Mouse (Mus musculus): ENCODE data around the gene Myo10.

The Myo10 gene

GRCm38 (mm10) chr15:25843086-25843991, 221.0 kb downstream of the Myo10 start, which contains the start of gene Retreg1:
TSS of gene Retreg1 (plus strand) at chr15:25843180.
- peak; percentile 51 for DNase-seq (ENCODE audit: low read depth, low spot score)

- no peak for DNase-seq (ENCODE audit: low read depth, low spot score)
Measured at GRCm38 (mm10) chr15:25844013-25844570, 221.8 kb downstream of the Myo10 start.

GRCm38 (mm10) chr15:25844771-25845170, 222.4 kb downstream of the Myo10 start:
- no peak for DNase-seq (ENCODE audit: low read depth, low spot score)

- DNase-seq (ENCODE audit: low read depth, low spot score) = no peak
Measured at GRCm38 (mm10) chr15:25847576-25848168, 225.3 kb downstream of the Myo10 start.

- DNase-seq (ENCODE audit: low read depth, low spot score) = no peak
Measured at GRCm38 (mm10) chr15:25850552-25850951, 228.2 kb downstream of the Myo10 start.

- no peak for DNase-seq (ENCODE audit: low read depth, low spot score)
Measured at GRCm38 (mm10) chr15:25854270-25854904, 232.1 kb downstream of the Myo10 start.

GRCm38 (mm10) chr15:25858611-25859058, 236.3 kb downstream of the Myo10 start:
- DNase-seq (ENCODE audit: low read depth, low spot score) = no peak

GRCm38 (mm10) chr15:25859469-25859868, 237.1 kb downstream of the Myo10 start:
- DNase-seq (ENCODE audit: low read depth, low spot score) = no peak

GRCm38 (mm10) chr15:25861900-25862299, 239.6 kb downstream of the Myo10 start:
- no peak for DNase-seq (ENCODE audit: low read depth, low spot score)
